8 mouse cellular contexts compared by ENCODE assay signal in genomic region chr1:45502241-45502741, GRCm38 (mm10). TPM values are rescaled to one million over a fixed set of nuclear protein-coding genes. Genes with fewer than 3 reads are reported as not detected.
DNase-seq lines count a peak whose midpoint lies in the region; ATAC-seq and TF ChIP-seq lines count a peak whose summit lies in the region.

No protein-coding gene starts in this region.

- H3K9ac ChIP-seq in heart, embryonic 15.5 days = peak overlapping the region; percentile 59
- peak overlapping the region; percentile 82 for H3K9ac ChIP-seq in limb, embryonic 14.5 days (ENCODE audit: low read depth, low read length, severe bottlenecking)
- H3K9ac ChIP-seq in midbrain, postnatal 0 days (replicated peaks; ENCODE audit: low read length, poor library complexity, severe bottlenecking) = 0 out of 2 replicates have a peak overlapping the region, but pooled peaks have one; percentile 29

- no peaks in the 10 kb centered on the region for H3K36me3 ChIP-seq in heart, embryonic 15.5 days
- 0 out of 2 replicates have a peak, but pooled peaks cover 4% of the 10 kb centered on the region for H3K36me3 ChIP-seq in limb, embryonic 14.5 days (ENCODE audit: control insufficient read depth, insufficient read depth, low read length)
- H3K36me3 ChIP-seq in midbrain, postnatal 0 days (ENCODE audit: insufficient read depth, low read length) = no peaks in the 10 kb centered on the region

- no peak for TF ChIP-seq CTCF in midbrain, postnatal 0 days (IDR thresholded peaks at IDR 0.05)

- no peaks in the 10 kb centered on the region for H3K27me3 ChIP-seq in heart, embryonic 15.5 days
- H3K27me3 ChIP-seq in limb, embryonic 14.5 days (ENCODE audit: control insufficient read depth, insufficient read depth, low read length) = no peaks in the 10 kb centered on the region
- no peaks in the 10 kb centered on the region for H3K27me3 ChIP-seq in midbrain, postnatal 0 days (ENCODE audit: insufficient read depth, low read length)

- DNase-seq in adrenal gland, postnatal 10 days = peak; percentile 32
- DNase-seq in adrenal gland, adult 8-10 months = no peak
- DNase-seq in embryo, embryonic 10.5 days (ENCODE audit: low spot score) = peak; percentile 68
- peak; percentile 64 for DNase-seq in limb, embryonic 14.5 days (ENCODE audit: low spot score)
- no peak for DNase-seq in midbrain, postnatal 0 days (ENCODE audit: low spot score)
- no peak for DNase-seq in left cerebral cortex, adult 9 months (ENCODE audit: low spot score in 2 of 2)

- H3K27ac ChIP-seq in heart, embryonic 15.5 days = peak overlapping the region; percentile 89
- H3K27ac ChIP-seq in limb, embryonic 14.5 days (replicated peaks; ENCODE audit: low read depth, low read length) = peak overlapping the region; percentile 95
- H3K27ac ChIP-seq in midbrain, postnatal 0 days (ENCODE audit: low read depth, low read length) = no peak overlapping the region

- H3K4me3 ChIP-seq in heart, embryonic 15.5 days = peak overlapping the region; percentile 63
- peak overlapping the region; percentile 53 for H3K4me3 ChIP-seq in limb, embryonic 14.5 days (replicated peaks; ENCODE audit: low read length)
- peak overlapping the region; percentile 37 for H3K4me3 ChIP-seq in midbrain, postnatal 0 days (ENCODE audit: low read depth, low read length)

- TF ChIP-seq POLR2A in limb, embryonic 14.5 days (IDR thresholded peaks at IDR 0.05; ENCODE audit: borderline replicate concordance, extremely low read depth, insufficient read depth, insufficient read length) = peak; percentile 75; the same call in 1 of the 2 replicates

- no peaks in the 10 kb centered on the region for H3K4me1 ChIP-seq in heart, embryonic 15.5 days (replicated peaks)
- H3K4me1 ChIP-seq in limb, embryonic 14.5 days (ENCODE audit: control insufficient read depth, insufficient read depth, low read length) = peaks cover 8% of the 10 kb centered on the region
- H3K4me1 ChIP-seq in midbrain, postnatal 0 days (ENCODE audit: insufficient read depth, low read length) = no peaks in the 10 kb centered on the region

- ATAC-seq in heart, embryonic 15.5 days (replicated peaks; ENCODE audit: insufficient number of reproducible peaks, insufficient read depth, low FRiP score, low read depth) = no peak; the same call in 1 of the 2 replicates
- peak; percentile 66 for ATAC-seq in limb, embryonic 14.5 days (ENCODE audit: low FRiP score, low read depth)
- no peak for ATAC-seq in midbrain, postnatal 0 days (ENCODE audit: low FRiP score)
- no peak for ATAC-seq in activated CD4-positive, CD25-positive, alpha-beta regulatory T cell, adult 4 months

- no peaks in the 10 kb centered on the region for H3K9me3 ChIP-seq in heart, embryonic 15.5 days (replicated peaks)
- no peaks in the 10 kb centered on the region for H3K9me3 ChIP-seq in limb, embryonic 14.5 days (ENCODE audit: control insufficient read depth, low read length)
- no peaks in the 10 kb centered on the region for H3K9me3 ChIP-seq in midbrain, postnatal 0 days (ENCODE audit: low read length)

- WGBS in heart, embryonic 15.5 days = 2% methylated on average over 11 of the region's 11 CpGs
- WGBS in limb, embryonic 14.5 days = 2% methylated on average over 11 of the region's 11 CpGs
- 11% methylated on average over 11 of the region's 11 CpGs for WGBS in midbrain, postnatal 0 days

- peak overlapping the region; percentile 70 for H3K4me2 ChIP-seq in heart, embryonic 15.5 days
- H3K4me2 ChIP-seq in limb, embryonic 14.5 days (replicated peaks; ENCODE audit: low read depth, low read length, severe bottlenecking) = peak overlapping the region; percentile 47
- peak overlapping the region; percentile 60 for H3K4me2 ChIP-seq in midbrain, postnatal 0 days (ENCODE audit: low read depth, low read length, poor library complexity, severe bottlenecking)

RNA-seq across cellular contexts. Expression of gene Col5a2, which starts 0.8 kb away (rescaled TPM):
- total RNA-seq in adrenal gland, postnatal 10 days (2021) = 10 to 100 TPM; 58.2 to 75.6 TPM
- total RNA-seq in adrenal gland, adult 8-10 months (2022) = 10 to 100 TPM in 1 of 4 experiments, 1 to 10 TPM in 3; 3.8 to 13.4 (median 5.8) TPM
- polyA plus RNA-seq in heart, embryonic 15.5 days (2015; fragmentation: Nextera tagmentation; extraction: Ambion mirVana) = 53.5 and 65.9 TPM in 2 replicates
- 154 and 180 TPM in 2 replicates for polyA plus RNA-seq in limb, embryonic 14.5 days (2012; rRNA removed)
- 182 and 184 TPM in 2 replicates for polyA plus RNA-seq in limb, embryonic 14.5 days (2014; fragmentation: Nextera tagmentation; extraction: Ambion mirVana)
- 19.8 and 23.8 TPM in 2 replicates for total RNA-seq in midbrain, postnatal 0 days (2014; rRNA removed)
- polyA plus RNA-seq in midbrain, postnatal 0 days (2015; fragmentation: Nextera tagmentation; extraction: Ambion mirVana) = 6.5 and 6.8 TPM in 2 replicates
- polyA plus RNA-seq in activated CD4-positive, CD25-positive, alpha-beta regulatory T cell, adult 4 months (2017; shearing (Covaris generic)) = under 1 TPM in 1 of 2 experiments, not detected in 1; 0.33 TPM

Comparison
In these comparisons a context has a peak if more than half of its experiments do, and no peak if none do; other contexts are left out.
1. DNase-seq: peak in adrenal gland, postnatal 10 days (single experiment), embryo, embryonic 10.5 days (single experiment) and limb, embryonic 14.5 days (single experiment); none in adrenal gland, adult 8-10 months (single experiment), midbrain, postnatal 0 days (single experiment) and left cerebral cortex, adult 9 months (0 of 2).
2. H3K9ac ChIP-seq: peak in every context shown above with its lines; median percentile 82 in limb, embryonic 14.5 days; 59 in heart, embryonic 15.5 days; 29 in midbrain, postnatal 0 days.
3. Peak in every context shown above with its lines, with median percentiles within 50 percentile points of each other: H3K4me2 ChIP-seq and H3K4me3 ChIP-seq.